Mouse (Mus musculus) spleen, adult 2 months (tissue): Measurements from ENCODE around the gene Stk38.

ENCODE experiments used
- CTCF ChIP-seq: fragments of 200-500 bp; IDR thresholded peaks from 2 replicates; pipeline ENCODE4 v1.5.1; 2011; ENCODE audit warnings: mild to moderate bottlenecking, inconsistent platforms; ENCODE audit not compliant: insufficient read depth, insufficient read length, insufficient replicate concordance; ENCODE audit errors: extremely low read depth
- POLR2A ChIP-seq: fragments of 200-500 bp; IDR thresholded peaks from 2 replicates; pipeline ENCODE4 v1.6.1; 2011; ENCODE audit warnings: low read depth, low read length, inconsistent platforms

- TF ChIP-seq POLR2A (no peak), CTCF (no peak)
Observed at GRCm38 (mm10) chr17:28990060-28990459, 17.7 kb downstream of the Stk38 start.
